Mouse (Mus musculus) liver, embryonic 16.5 days (tissue): ENCODE measurements around the gene Acvr1b. TPM values are rescaled to one million over a fixed set of nuclear protein-coding genes. Genes with fewer than 3 reads are reported as not detected.

ENCODE experiments used
- ATAC-seq: fragments of 200-750 bp; cut with Nextera tagmentation; 2 replicates; pipeline ENCODE4 v1.8.0; 2017; ENCODE audit warnings: low read depth, mild to moderate bottlenecking, moderate number of reproducible peaks, moderate library complexity
- H3K27ac ChIP-seq: fragments of 300-500 bp; sonication (generic); 2 replicates; pipeline ENCODE4 v1.5.1; 2014; ENCODE audit warnings: mild to moderate bottlenecking, low read length
- H3K27me3 ChIP-seq: fragments of 300-500 bp; sonication (generic); 2 replicates; pipeline ENCODE4 v1.6.1; 2014; ENCODE audit warnings: low read depth, low read length, mixed read lengths; ENCODE audit not compliant: control insufficient read depth, insufficient read depth
- H3K36me3 ChIP-seq: fragments of 300-500 bp; sonication (generic); 2 replicates; pipeline ENCODE4 v1.6.1; 2014; ENCODE audit warnings: mild to moderate bottlenecking; ENCODE audit not compliant: control insufficient read depth, insufficient read depth
- H3K4me1 ChIP-seq: fragments of 300-500 bp; sonication (generic); 2 replicates; pipeline ENCODE4 v1.6.1; 2014; ENCODE audit warnings: low read depth, low read length, mixed read lengths; ENCODE audit not compliant: control insufficient read depth
- H3K4me2 ChIP-seq: fragments of 300-500 bp; sonication (generic); 2 replicates; pipeline ENCODE4 v1.6.1; 2014; ENCODE audit warnings: low read depth, low read length, mixed read lengths
- H3K4me3 ChIP-seq: fragments of 300-500 bp; sonication (generic); 2 replicates; pipeline ENCODE4 v1.5.1; 2014; ENCODE audit warnings: low read depth, mild to moderate bottlenecking, low read length
- H3K9ac ChIP-seq: fragments of 300-500 bp; sonication (generic); 2 replicates; pipeline ENCODE4 v1.6.1; 2014; ENCODE audit warnings: low read depth, low read length
- H3K9me3 ChIP-seq: fragments of 300-500 bp; sonication (generic); replicated peaks from 2 replicates; pipeline ENCODE4 v1.6.1; 2016; ENCODE audit warnings: low read length; ENCODE audit not compliant: control insufficient read depth
- WGBS: fragments of 180-500 bp; shearing (Covaris S2); extraction: QIAGEN DNeasy Blood & Tissue Kit; methylation state at CpG from one replicate; pipeline ENCODE4 v1.1.7; 2014; ENCODE audit not compliant: insufficient replicate concordance; 5-methylcytosine and 5-hydroxymethylcytosine counted together
- polyA plus RNA-seq: library from polyadenylated mRNA; unstranded; fragments of >200 nt; fragmentation: Nextera tagmentation; extraction: Ambion mirVana; gene quantifications from 2 replicates; pipeline ENCODE4 v1.2.1, GENCODE M21; 2015

Acvr1b gene
- polyA plus RNA-seq, 1 experiment from 2014 or later: 2.1 TPM

- no peak overlapping the region for H3K4me3 ChIP-seq
- peaks cover 8% of the 10 kb centered on the region for H3K4me1 ChIP-seq
- no peak overlapping the region for H3K27ac ChIP-seq
- H3K27me3 ChIP-seq: no peaks in the 10 kb centered on the region
- no peak overlapping the region for H3K9ac ChIP-seq
- 10% methylated on average over 28 of the region's 28 CpGs for WGBS
- no peak for ATAC-seq
- no peak overlapping the region for H3K4me2 ChIP-seq
- H3K9me3 ChIP-seq: no peaks in the 10 kb centered on the region
- H3K36me3 ChIP-seq: no peaks in the 10 kb centered on the region
These were observed 65.1 kb downstream of the Acvr1b start for GRCm38 (mm10) chr15:101238885-101239511.

DNA sequence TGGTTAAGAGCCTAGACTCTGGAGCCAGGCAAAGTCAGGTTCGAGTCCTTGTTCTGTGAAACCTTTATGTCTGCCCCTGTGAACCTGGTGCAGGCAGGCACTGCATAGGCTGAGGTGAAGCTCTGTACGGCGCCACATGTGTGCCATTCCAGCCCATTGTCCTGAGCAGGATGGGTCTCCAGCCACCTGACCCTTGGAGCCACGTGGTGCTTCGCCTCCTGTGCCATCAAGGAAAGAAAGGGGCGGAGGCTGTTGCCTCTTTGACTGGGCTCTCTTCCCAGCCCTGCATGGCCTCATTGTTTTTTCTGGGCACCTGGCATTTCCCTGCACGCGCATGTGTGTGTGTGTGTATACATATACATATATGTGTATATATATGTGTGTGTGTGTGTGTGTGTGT is 66.0 kb downstream of the Acvr1b start:
- Histone ChIP-seq H3K9ac (no peak overlapping the region), H3K36me3 (no peaks in the 10 kb centered on the region), H3K4me3 (no peak overlapping the region), H3K9me3 (no peaks in the 10 kb centered on the region), H3K4me2 (no peak overlapping the region), H3K27me3 (no peaks in the 10 kb centered on the region), H3K4me1 (peaks cover 8% of the 10 kb centered on the region), H3K27ac (no peak overlapping the region)
- WGBS: 60% methylated on average over 8 of the region's 8 CpGs
- no peak for ATAC-seq

DNA sequence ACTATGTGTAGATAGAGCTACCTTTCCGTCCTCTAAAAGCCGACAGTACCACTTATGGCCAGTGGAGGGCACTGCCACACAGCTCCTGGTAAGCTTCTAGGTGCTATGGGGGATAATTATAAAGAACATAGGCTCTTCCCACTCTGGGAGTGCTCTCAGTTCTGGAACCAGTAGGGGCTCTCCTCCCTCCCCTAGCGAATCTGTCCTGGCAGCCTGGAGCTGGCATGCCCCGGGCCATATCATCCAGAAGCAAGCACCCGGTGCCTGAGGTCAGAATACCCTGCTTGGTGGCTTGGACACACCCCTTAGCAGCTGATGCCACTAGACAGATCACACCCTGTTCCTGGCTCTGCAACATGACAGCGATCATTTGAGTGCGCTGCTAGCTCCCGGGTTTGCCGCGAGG is 66.9 kb downstream of the Acvr1b start:
- no peak overlapping the region for H3K9ac ChIP-seq
- peak overlapping the region; percentile 51 for H3K4me2 ChIP-seq
- no peaks in the 10 kb centered on the region for H3K36me3 ChIP-seq
- no peaks in the 10 kb centered on the region for H3K9me3 ChIP-seq
- 2% methylated on average over 10 of the region's 10 CpGs for WGBS
- H3K4me3 ChIP-seq: peak overlapping the region; percentile 28; the same call in 1 of the 2 replicates
- no peaks in the 10 kb centered on the region for H3K27me3 ChIP-seq
- H3K27ac ChIP-seq: no peak overlapping the region
- H3K4me1 ChIP-seq: peaks cover 9% of the 10 kb centered on the region
- ATAC-seq: peak; percentile 41

- Histone ChIP-seq H3K9ac (no peak overlapping the region), H3K27ac (no peak overlapping the region), H3K4me3 (no peak overlapping the region), H3K27me3 (no peaks in the 10 kb centered on the region), H3K4me2 (peak overlapping the region; percentile 51), H3K4me1 (peaks cover 8% of the 10 kb centered on the region), H3K36me3 (no peaks in the 10 kb centered on the region), H3K9me3 (no peaks in the 10 kb centered on the region)
- ATAC-seq: no peak
- WGBS: 33% methylated on average over 9 of the region's 9 CpGs
These were observed 67.4 kb downstream of the Acvr1b start for GRCm38 (mm10) chr15:101241236-101241635.

DNA sequence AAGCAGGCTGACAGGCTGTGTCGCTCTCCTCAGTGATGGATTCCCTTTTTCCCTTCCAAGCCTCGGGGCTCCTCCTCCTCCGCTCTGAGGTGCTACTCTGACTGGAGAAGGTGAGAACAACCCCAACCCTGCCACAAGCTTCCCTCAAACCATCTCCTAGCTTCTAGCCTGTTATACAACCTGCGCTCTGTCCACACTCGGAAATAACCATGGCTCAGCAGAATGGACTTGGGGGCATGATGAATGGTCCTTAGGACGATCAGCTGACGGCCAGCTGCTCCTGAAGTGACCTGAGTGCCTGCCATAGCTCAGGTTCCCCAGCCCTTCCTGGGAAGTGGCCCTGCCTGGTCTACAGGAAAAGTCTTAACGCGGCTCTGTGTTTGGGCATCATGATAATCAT is 68.0 kb downstream of the Acvr1b start:
- H3K36me3 ChIP-seq: no peaks in the 10 kb centered on the region
- no peak overlapping the region for H3K27ac ChIP-seq
- ATAC-seq: no peak
- peaks cover 11% of the 10 kb centered on the region for H3K4me1 ChIP-seq
- H3K27me3 ChIP-seq: no peaks in the 10 kb centered on the region
- H3K4me3 ChIP-seq: no peak overlapping the region
- no peak overlapping the region for H3K4me2 ChIP-seq
- no peaks in the 10 kb centered on the region for H3K9me3 ChIP-seq
- 71% methylated on average over 9 of the region's 9 CpGs for WGBS
- no peak overlapping the region for H3K9ac ChIP-seq

GRCm38 (mm10) chr15:101242645-101243044 is 68.8 kb downstream of the Acvr1b start:
- Histone ChIP-seq H3K27me3 (no peaks in the 10 kb centered on the region), H3K9me3 (no peaks in the 10 kb centered on the region), H3K4me2 (no peak overlapping the region), H3K27ac (no peak overlapping the region), H3K4me1 (peaks cover 16% of the 10 kb centered on the region), H3K4me3 (no peak overlapping the region), H3K9ac (no peak overlapping the region), H3K36me3 (no peaks in the 10 kb centered on the region)
- 38% methylated on average over 8 of the region's 8 CpGs for WGBS
- ATAC-seq: no peak

- no peak overlapping the region for H3K9ac ChIP-seq
- ATAC-seq: no peak
- H3K27ac ChIP-seq: peak overlapping the region; percentile 70
- peaks cover 16% of the 10 kb centered on the region for H3K4me1 ChIP-seq
- no peaks in the 10 kb centered on the region for H3K9me3 ChIP-seq
- no peaks in the 10 kb centered on the region for H3K36me3 ChIP-seq
- H3K27me3 ChIP-seq: no peaks in the 10 kb centered on the region
- H3K4me3 ChIP-seq: no peak overlapping the region
- WGBS: 24% methylated on average over 3 of the region's 3 CpGs
- H3K4me2 ChIP-seq: no peak overlapping the region
These were observed 70.1 kb downstream of the Acvr1b start for GRCm38 (mm10) chr15:101244012-101244411.

DNA sequence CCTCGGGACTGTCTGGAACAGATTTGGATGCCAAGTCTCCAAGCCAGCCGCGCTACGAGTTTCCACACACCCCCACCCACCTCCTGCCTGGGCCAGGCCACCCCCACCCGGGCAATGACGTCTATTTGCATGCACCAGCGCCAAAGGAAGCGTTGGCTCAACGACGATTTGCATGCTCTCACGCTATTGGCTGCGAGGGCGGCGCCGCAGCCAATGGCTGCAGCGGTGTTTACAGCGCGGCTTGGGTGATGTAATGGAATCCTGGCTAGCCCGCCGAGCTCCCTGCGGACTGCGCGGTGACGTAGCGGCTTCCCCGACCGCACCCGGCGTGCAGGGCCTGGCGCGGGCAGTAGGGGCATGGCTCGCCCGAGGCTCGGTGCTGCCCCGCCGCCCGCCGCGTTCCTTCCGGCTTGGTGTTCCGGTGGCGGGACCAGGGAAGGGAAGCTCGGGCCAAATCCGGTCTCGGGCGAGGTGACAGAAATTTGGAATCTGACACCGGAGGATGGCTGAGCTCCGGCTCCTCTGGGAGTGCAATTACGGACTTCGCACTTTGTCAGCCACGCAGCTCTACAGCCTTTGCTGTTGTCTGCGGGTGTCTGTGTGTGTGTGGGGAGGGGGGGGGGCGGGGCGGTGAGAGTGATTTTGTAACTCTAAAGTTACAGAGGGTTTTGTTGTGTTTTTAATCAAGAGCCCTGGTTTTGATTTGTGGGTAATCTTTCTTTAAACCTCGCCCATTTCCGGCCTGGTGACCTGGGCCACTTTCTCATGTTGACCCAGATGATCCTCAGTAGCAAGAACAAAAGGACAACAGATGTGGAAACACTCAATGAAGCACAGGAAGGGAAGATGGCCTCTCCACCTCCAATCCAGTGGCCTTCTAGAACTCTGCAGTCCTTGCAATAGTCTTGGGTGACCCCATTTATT is 72.6 kb downstream of the Acvr1b start:
- WGBS: 1% methylated on average over 56 of the region's 56 CpGs
- Histone ChIP-seq H3K4me3 (peak overlapping the region; percentile 48), H3K27me3 (no peaks in the 10 kb centered on the region), H3K36me3 (no peaks in the 10 kb centered on the region), H3K4me1 (peaks cover 12% of the 10 kb centered on the region), H3K27ac (peak overlapping the region; percentile 74), H3K9me3 (no peaks in the 10 kb centered on the region), H3K4me2 (peak overlapping the region; percentile 66), H3K9ac (peak overlapping the region; percentile 53; the same call in 1 of the 2 replicates)
- ATAC-seq: peak; percentile 97

- Histone ChIP-seq H3K9ac (no peak overlapping the region; the same call in 1 of the 2 replicates), H3K36me3 (no peaks in the 10 kb centered on the region), H3K27me3 (no peaks in the 10 kb centered on the region), H3K4me1 (peaks cover 12% of the 10 kb centered on the region), H3K4me3 (no peak overlapping the region), H3K27ac (peak overlapping the region; percentile 74), H3K9me3 (no peaks in the 10 kb centered on the region), H3K4me2 (0 out of 2 replicates have a peak overlapping the region, but pooled peaks have one; percentile 66)
- WGBS: 42% methylated on average over 1 of the region's 1 CpGs
- no peak for ATAC-seq
These were observed 73.3 kb downstream of the Acvr1b start for GRCm38 (mm10) chr15:101247155-101247498.
